Mouse (Mus musculus) ES-E14 (cell line): ENCODE measurements around the gene Sult6b2.

Source experiments
- CHD2 ChIP-seq: IDR thresholded peaks from 2 replicates; pipeline ENCODE4 v1.6.1; 2014; ENCODE audit warnings: mild to moderate bottlenecking, low read depth, low read length, inconsistent platforms
- HCFC1 ChIP-seq: IDR thresholded peaks from 2 replicates; pipeline ENCODE4 v1.6.1; 2012; ENCODE audit warnings: low read length, inconsistent platforms, borderline replicate concordance; ENCODE audit not compliant: insufficient read depth
- MAFK ChIP-seq: IDR thresholded peaks from 2 replicates; pipeline ENCODE4 v1.6.1; 2014; ENCODE audit warnings: mild to moderate bottlenecking, low read depth, low read length, inconsistent platforms; ENCODE audit not compliant: insufficient read depth
- ZC3H11A ChIP-seq: IDR thresholded peaks from 2 replicates; pipeline ENCODE4 v1.6.1; 2012; ENCODE audit warnings: low read depth, mild to moderate bottlenecking, inconsistent platforms, low read length, borderline replicate concordance
- ZNF384 ChIP-seq: IDR thresholded peaks from 2 replicates; pipeline ENCODE4 v1.6.1; 2012; ENCODE audit warnings: low read depth, low read length, inconsistent platforms

GRCm38 (mm10) chr6:142793468-142793867 lies 10.8 kb downstream of the Sult6b2 start:
- TF ChIP-seq ZNF384: no peak
- no peak for TF ChIP-seq CHD2
- TF ChIP-seq HCFC1: no peak
- no peak for TF ChIP-seq ZC3H11A
- TF ChIP-seq MAFK: no peak
